Mouse (Mus musculus) embryonic fibroblast, embryonic 13.5 days (primary cell): ENCODE data around the gene Tmem117.

ENCODE experiments used
- CTCF ChIP-seq: IDR thresholded peaks from 2 replicates; pipeline ENCODE4 v1.5.1; 2011; ENCODE audit warnings: mild to moderate bottlenecking, control low read depth, low read length, moderate library complexity, borderline replicate concordance; ENCODE audit not compliant: insufficient read depth
- POLR2A ChIP-seq: IDR thresholded peaks from 2 replicates; pipeline ENCODE4 v1.6.1; 2011; ENCODE audit warnings: low read depth, mild to moderate bottlenecking, control low read depth, low read length, moderate library complexity

- TF ChIP-seq CTCF (no peak), POLR2A (no peak)
Observed at GRCm38 (mm10) chr15:94602441-94602840, 26.6 kb upstream of the Tmem117 start.
